Mouse (Mus musculus) C2C12 (cell line): ENCODE measurements around the gene Slc6a11.

Experiments
- CTCF ChIP-seq: IDR thresholded peaks from one replicate; pipeline ENCODE4 v1.5.1; 2011; ENCODE audit not compliant: control insufficient read depth, insufficient read depth, insufficient read length
- MAX ChIP-seq: IDR thresholded peaks from one replicate; pipeline ENCODE4 v1.6.1; 2011; ENCODE audit warnings: mild to moderate bottlenecking, control low read depth
- MYOD1 ChIP-seq: IDR thresholded peaks from one replicate; pipeline ENCODE4 v1.6.1; 2011; ENCODE audit warnings: low read depth; ENCODE audit not compliant: control insufficient read depth, insufficient read length

GRCm38 (mm10) chr6:114132916-114133315 is 1.9 kb downstream of the Slc6a11 start:
- TF ChIP-seq MAX (no peak), CTCF (no peak), MYOD1 (no peak)
